Mouse (Mus musculus): ENCODE measurements around the gene Cyp17a1. TPM values are rescaled to one million over a fixed set of nuclear protein-coding genes. Genes with fewer than 3 reads are reported as not detected.

Gene Cyp17a1
- polyA plus RNA-seq, 1 experiment from 2014 or later = not detected

DNA sequence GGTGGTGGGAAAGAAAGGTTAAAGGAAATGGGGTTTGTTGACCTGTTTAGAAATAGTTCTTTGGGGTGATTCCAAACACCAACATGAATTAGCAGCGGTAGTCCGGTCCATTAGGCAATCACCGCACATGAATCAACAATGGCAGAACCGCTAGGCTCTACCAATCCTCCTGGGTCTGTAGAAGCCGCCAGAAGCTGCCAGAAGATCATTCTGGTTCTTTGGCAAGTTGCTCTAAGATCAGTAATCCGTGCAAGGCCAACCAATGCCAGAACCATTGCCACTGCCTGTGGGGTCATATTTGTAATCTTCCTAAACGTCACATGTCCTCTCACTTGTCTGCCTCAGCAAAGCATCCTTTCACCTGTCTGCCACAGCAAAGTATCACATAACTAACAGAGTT, 24.0 kb upstream of the Cyp17a1 start:
- H3K4me2 ChIP-seq = no peak overlapping the region
- no peak overlapping the region for H3K9ac ChIP-seq
- no peaks in the 10 kb centered on the region for H3K9me3 ChIP-seq
- WGBS = 86% methylated on average over 7 of the region's 7 CpGs
- no peak overlapping the region for H3K4me3 ChIP-seq
- no peak for ATAC-seq (ENCODE audit: low FRiP score, low read depth)
- peaks cover 17% of the 10 kb centered on the region; the same call in 1 of the 2 replicates for H3K36me3 ChIP-seq
- H3K4me1 ChIP-seq (replicated peaks) = no peaks in the 10 kb centered on the region
- H3K27ac ChIP-seq (replicated peaks) = no peak overlapping the region
- H3K27me3 ChIP-seq = no peaks in the 10 kb centered on the region

DNA sequence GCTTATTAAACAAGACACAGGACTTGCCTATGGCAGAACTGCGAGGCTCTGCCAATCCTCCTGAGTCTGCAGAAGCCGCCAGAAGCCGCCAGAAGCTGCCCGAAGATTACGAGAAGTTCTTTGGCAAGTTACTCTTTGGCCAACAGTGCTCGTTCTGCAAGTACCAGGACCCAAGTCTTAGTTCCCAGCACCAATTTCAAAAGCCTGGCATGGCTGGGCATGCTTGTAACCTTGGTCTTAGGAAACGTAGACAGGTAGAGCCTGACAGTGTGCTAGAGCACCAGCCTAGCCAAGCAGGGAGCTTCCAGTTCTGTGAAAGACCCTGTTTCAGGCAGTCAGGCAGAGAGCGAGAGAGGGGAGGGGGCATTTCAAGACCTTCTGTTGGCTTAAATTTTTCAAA, 23.5 kb upstream of the Cyp17a1 start:
- Histone ChIP-seq H3K9me3 (no peaks in the 10 kb centered on the region), H3K4me2 (no peak overlapping the region), H3K27ac (replicated peaks) (no peak overlapping the region), H3K27me3 (no peaks in the 10 kb centered on the region), H3K4me3 (no peak overlapping the region), H3K36me3 (peaks cover 17% of the 10 kb centered on the region; the same call in 1 of the 2 replicates), H3K9ac (no peak overlapping the region), H3K4me1 (replicated peaks) (no peaks in the 10 kb centered on the region)
- ATAC-seq (ENCODE audit: low FRiP score, low read depth) = no peak
- WGBS = 93% methylated on average over 8 of the region's 8 CpGs

DNA sequence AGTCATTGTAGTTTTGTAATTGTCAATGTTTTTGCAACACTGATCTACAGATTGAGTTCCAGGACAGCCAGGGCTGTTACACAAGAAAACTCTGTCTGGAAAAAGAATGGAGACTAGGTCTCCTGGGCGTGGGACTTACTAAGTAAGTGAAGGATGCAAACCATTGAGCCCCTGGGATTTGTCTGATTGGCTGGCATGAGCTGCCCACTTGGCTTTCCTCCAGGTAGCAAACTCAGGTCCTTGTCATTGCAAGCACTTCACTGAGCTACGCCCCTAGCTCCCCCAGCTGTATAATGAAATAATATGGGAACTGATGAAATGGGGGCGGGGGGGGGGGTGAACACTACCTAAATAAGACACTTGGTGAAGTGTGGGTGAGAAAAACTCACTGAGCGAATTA, 20.2 kb upstream of the Cyp17a1 start:
- H3K27me3 ChIP-seq = no peaks in the 10 kb centered on the region
- no peak overlapping the region for H3K27ac ChIP-seq (replicated peaks)
- no peak for ATAC-seq (ENCODE audit: low FRiP score, low read depth)
- no peaks in the 10 kb centered on the region for H3K9me3 ChIP-seq
- H3K9ac ChIP-seq = no peak overlapping the region
- WGBS = 86% methylated on average over 4 of the region's 4 CpGs
- no peak overlapping the region for H3K4me3 ChIP-seq
- no peak overlapping the region for H3K4me2 ChIP-seq
- 0 out of 2 replicates have a peak, but pooled peaks cover 6% of the 10 kb centered on the region for H3K36me3 ChIP-seq
- peaks cover 10% of the 10 kb centered on the region for H3K4me1 ChIP-seq (replicated peaks)

DNA sequence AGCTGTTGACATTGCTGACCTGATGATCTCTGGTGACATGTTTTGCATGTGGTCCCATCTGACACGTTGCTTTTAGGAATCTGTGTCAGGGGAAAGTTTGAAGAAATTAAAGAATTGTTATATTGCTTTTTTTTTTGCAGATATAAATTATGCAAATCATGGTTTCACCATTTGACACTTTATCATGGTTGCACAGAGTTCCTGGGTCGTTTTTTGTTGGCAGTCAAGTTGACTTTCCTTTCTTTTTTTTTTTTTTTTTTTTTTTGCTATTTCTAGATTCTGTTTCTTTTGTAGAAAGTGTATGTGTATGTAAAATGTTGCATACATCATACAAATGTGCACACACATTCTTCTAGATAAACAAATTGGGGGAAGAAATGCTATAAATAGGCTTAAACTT, 18.1 kb upstream of the Cyp17a1 start:
- Histone ChIP-seq H3K27me3 (no peaks in the 10 kb centered on the region), H3K4me3 (no peak overlapping the region), H3K4me1 (replicated peaks) (peaks cover 10% of the 10 kb centered on the region), H3K36me3 (0 out of 2 replicates have a peak, but pooled peaks cover 2% of the 10 kb centered on the region), H3K27ac (replicated peaks) (no peak overlapping the region), H3K9ac (no peak overlapping the region), H3K4me2 (peak overlapping the region; percentile 61), H3K9me3 (no peaks in the 10 kb centered on the region)
- ATAC-seq (ENCODE audit: low FRiP score, low read depth) = no peak
- WGBS = 71% methylated on average over 2 of the region's 2 CpGs

DNA sequence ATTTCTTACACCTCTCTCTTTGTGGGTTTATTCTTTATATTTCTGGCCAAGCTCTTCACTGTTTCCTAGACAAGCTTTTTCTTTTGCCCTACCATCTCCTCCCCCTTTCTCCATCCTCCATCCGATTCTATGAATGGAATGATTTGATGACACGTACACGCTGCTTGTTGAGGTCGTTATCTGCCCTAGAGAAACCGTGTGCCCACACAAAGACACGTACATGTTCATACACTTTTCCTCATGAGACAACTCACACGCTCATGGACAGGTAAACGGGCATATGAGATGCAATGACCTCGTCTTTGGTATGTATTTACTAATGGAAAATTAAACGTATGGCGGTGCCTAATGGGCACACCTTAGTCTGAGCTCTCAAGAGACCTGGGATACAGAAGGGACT, 17.4 kb upstream of the Cyp17a1 start:
- Histone ChIP-seq H3K4me1 (replicated peaks) (peaks cover 10% of the 10 kb centered on the region), H3K27ac (replicated peaks) (peak overlapping the region; percentile 93), H3K9ac (peak overlapping the region; percentile 84), H3K36me3 (0 out of 2 replicates have a peak, but pooled peaks cover 2% of the 10 kb centered on the region), H3K27me3 (no peaks in the 10 kb centered on the region), H3K9me3 (no peaks in the 10 kb centered on the region), H3K4me3 (peak overlapping the region; percentile 86), H3K4me2 (peak overlapping the region; percentile 61)
- 67% methylated on average over 11 of the region's 11 CpGs for WGBS
- ATAC-seq (ENCODE audit: low FRiP score, low read depth) = peak; percentile 49

DNA sequence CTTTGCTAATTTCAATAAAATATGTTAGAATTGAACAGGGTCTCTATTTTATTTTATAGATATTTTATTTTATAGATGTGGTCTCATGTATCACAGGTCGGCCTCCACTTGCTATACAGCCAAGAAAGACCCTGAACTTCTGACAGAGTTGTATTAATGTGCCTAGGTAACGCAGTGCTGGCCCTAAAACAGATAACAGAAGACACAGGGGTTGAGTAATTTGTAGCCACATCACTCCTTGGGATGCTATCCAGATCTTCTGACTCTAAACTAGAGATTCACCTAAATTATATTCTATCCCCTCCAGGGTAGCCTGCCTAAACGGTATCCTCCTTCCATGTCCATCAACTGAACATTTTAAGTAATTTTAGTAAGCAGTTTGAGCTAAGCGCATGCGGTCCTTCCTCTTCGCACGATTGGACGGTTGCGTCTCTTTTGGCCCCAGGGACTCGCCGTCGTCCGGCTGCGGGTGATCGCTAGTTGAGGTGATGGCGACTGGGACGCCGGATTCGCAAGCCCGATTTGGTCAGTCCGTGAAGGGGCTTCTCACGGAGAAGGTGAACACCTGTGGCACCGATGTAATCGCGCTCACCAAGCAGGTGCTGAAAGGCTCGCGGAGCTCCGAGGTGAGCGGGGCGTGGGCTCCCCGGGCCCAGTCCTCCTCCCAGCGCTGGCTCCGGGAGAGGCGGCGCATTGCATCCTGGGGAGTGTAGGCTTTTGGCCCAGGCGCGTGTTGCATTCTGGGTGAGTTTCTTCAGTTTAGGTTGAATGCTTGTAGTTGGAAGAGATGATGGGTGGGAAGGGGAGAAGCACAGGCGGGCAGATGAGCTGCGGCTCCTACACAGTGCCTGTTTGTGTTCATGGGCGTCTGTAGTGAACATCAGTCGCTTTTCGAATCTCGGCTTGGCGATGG, 16.7 kb upstream of the Cyp17a1 start, which contains the start of gene Borcs7:
Gene Borcs7 (plus strand): TSS at position 447 of the 913 bp plus-strand sequence.
- WGBS = 2% methylated on average over 44 of the region's 44 CpGs
- Histone ChIP-seq H3K9me3 (no peaks in the 10 kb centered on the region), H3K36me3 (0 out of 2 replicates have a peak, but pooled peaks cover 2% of the 10 kb centered on the region), H3K27me3 (no peaks in the 10 kb centered on the region), H3K4me2 (peak within 1 kb of the TSS; percentile 61), H3K9ac (peak within 1 kb of the TSS; percentile 84), H3K27ac (replicated peaks) (peak within 1 kb of the TSS; percentile 93), H3K4me3 (peak within 1 kb of the TSS; percentile 86), H3K4me1 (replicated peaks) (peaks cover 10% of the 10 kb centered on the region)
- peak; percentile 97 for ATAC-seq (ENCODE audit: low FRiP score, low read depth)

DNA sequence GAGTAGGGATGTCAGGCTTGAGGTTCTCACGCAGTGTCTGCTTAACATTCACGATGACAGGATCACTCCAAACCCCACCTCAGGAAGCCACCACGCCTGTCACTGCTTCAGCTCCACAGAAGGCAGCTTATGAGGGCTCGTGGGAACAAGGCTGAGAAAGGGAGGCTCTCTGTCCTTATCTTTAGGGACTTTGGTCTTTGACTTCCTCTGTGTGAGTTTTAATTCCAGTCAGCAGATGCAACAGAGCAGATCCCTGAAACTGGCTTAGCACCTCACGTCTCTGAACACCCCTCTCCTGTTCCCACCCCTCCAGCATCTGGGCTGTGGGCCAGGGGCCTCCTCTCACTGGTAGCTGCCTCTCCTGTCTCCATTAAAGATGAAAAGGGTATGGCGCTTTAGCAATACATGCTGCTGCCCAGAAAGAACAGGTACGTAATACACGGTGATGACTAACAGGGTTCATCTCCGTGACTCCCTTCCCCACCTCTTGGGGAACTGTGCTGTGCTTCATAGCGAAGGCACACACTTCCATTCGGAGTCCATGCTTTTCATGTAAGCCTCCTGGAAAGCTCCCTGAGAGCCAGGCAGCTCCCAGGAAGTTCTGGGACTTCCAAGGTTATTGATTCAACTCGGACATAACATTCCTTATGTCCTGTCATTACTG, 6.9 kb upstream of the Cyp17a1 start:
- WGBS = 77% methylated on average over 12 of the region's 12 CpGs
- no peak overlapping the region for H3K27ac ChIP-seq (replicated peaks)

DNA sequence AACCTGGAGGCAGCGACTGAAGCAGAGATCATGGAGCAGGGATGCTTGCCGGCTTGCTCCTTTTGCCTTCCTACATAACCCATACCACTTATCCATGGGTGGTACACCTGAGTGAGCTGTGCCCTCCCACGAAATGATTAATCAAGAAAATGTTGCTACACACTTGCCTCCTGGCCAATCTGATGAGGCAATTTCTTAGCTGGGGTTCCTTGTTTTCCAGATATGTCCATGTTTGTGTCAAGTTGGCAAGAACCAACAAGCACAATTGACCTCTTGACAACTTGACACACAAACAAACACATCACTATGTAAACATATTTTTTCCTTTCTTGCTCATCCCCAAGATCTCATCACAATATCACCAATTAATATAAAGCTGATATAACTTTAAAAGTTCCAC, 2.7 kb upstream of the Cyp17a1 start:
- no peak overlapping the region for H3K4me3 ChIP-seq
- H3K4me1 ChIP-seq (replicated peaks) = no peaks in the 10 kb centered on the region
- H3K27me3 ChIP-seq = no peaks in the 10 kb centered on the region
- ATAC-seq (ENCODE audit: low FRiP score, low read depth) = no peak
- no peaks in the 10 kb centered on the region for H3K9me3 ChIP-seq
- 88% methylated on average over 3 of the region's 3 CpGs for WGBS
- H3K36me3 ChIP-seq = no peaks in the 10 kb centered on the region
- H3K27ac ChIP-seq (replicated peaks) = no peak overlapping the region
- no peak overlapping the region for H3K9ac ChIP-seq
- H3K4me2 ChIP-seq = no peak overlapping the region

More for the DNA sequence above, 6.9 kb upstream of the Cyp17a1 start:
- Histone ChIP-seq H3K4me2 (no peak overlapping the region), H3K9ac (no peak overlapping the region), H3K27me3 (no peaks in the 10 kb centered on the region), H3K4me3 (no peak overlapping the region), H3K9me3 (no peaks in the 10 kb centered on the region), H3K36me3 (no peaks in the 10 kb centered on the region), H3K4me1 (replicated peaks) (no peaks in the 10 kb centered on the region)
- no peak for ATAC-seq (ENCODE audit: low FRiP score, low read depth)

DNA sequence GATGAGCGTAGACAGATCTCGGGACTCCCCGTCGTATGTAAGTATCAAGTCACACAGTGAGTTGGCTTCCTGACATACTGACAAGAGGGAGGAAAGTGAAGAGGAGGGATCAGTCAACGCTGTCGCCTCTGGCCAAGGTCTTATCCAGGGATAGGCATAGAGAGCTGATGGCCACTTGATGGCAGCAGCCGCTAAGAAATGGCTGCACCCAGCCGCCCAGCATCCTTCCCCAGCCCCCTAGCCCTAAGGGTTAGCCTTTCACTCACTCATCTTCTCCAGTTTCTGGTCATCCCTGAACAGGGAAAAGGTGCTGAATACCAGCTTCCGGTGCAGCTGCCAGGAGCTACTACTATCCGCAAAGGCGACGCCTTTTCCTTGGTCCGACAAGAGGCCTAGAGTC, 2.3 kb downstream of the Cyp17a1 start:
- Histone ChIP-seq H3K27ac (replicated peaks) (no peak overlapping the region), H3K36me3 (no peaks in the 10 kb centered on the region), H3K4me3 (no peak overlapping the region), H3K4me1 (replicated peaks) (no peaks in the 10 kb centered on the region), H3K27me3 (no peaks in the 10 kb centered on the region), H3K4me2 (no peak overlapping the region), H3K9me3 (no peaks in the 10 kb centered on the region), H3K9ac (no peak overlapping the region)
- peak; percentile 84; the same call in 1 of the 2 replicates for ATAC-seq (ENCODE audit: low FRiP score, low read depth)
- WGBS = 35% methylated on average over 13 of the region's 13 CpGs

DNA sequence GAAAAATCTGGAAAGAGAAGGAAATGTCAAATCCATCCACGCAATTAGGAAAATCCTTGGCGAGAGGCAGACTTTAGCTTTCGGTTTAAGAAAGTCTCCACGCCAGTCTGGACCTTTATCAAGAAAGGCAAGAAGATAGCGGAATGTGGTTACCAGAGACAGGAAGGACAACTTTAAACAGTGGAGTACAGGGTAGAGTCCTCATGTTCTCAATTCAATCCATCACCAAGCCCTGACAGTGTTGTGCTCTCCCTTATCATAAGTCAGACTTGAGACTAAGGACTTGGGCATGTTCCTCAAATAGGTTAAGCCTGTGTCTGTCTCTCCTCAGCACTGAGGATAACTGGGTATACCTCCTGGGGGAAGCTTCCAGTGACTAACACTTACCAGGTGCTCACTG, 3.2 kb downstream of the Cyp17a1 start:
- no peaks in the 10 kb centered on the region for H3K9me3 ChIP-seq
- ATAC-seq (ENCODE audit: low FRiP score, low read depth) = no peak
- H3K27ac ChIP-seq (replicated peaks) = no peak overlapping the region
- no peaks in the 10 kb centered on the region for H3K4me1 ChIP-seq (replicated peaks)
- 91% methylated on average over 5 of the region's 5 CpGs for WGBS
- no peak overlapping the region for H3K9ac ChIP-seq
- H3K36me3 ChIP-seq = no peaks in the 10 kb centered on the region
- no peak overlapping the region for H3K4me3 ChIP-seq
- no peak overlapping the region for H3K4me2 ChIP-seq
- H3K27me3 ChIP-seq = no peaks in the 10 kb centered on the region

DNA sequence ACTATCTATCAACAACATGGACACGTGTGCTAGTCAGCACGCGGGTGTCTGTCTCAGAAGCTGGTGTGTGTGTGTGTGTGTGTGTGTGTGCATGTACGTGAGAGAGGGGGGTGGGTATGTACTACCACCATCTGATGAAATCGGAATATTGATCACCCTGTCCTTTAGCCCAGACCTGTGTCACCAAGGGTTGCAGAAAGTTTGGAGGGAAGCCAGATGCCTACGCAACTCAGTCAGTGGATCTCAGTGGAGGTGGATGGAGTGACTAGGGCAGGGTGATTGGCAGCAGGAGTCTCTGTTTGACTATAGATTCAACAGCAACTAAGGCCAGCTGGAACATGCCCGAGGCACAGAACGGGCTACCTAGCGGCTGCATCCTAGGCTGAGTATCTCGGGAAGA, 4.7 kb downstream of the Cyp17a1 start:
- no peak overlapping the region for H3K4me3 ChIP-seq
- H3K9me3 ChIP-seq = no peaks in the 10 kb centered on the region
- H3K27ac ChIP-seq (replicated peaks) = no peak overlapping the region
- no peaks in the 10 kb centered on the region for H3K4me1 ChIP-seq (replicated peaks)
- no peak for ATAC-seq (ENCODE audit: low FRiP score, low read depth)
- no peak overlapping the region for H3K9ac ChIP-seq
- no peaks in the 10 kb centered on the region for H3K27me3 ChIP-seq
- 90% methylated on average over 10 of the region's 10 CpGs for WGBS
- H3K36me3 ChIP-seq = no peaks in the 10 kb centered on the region
- no peak overlapping the region for H3K4me2 ChIP-seq

DNA sequence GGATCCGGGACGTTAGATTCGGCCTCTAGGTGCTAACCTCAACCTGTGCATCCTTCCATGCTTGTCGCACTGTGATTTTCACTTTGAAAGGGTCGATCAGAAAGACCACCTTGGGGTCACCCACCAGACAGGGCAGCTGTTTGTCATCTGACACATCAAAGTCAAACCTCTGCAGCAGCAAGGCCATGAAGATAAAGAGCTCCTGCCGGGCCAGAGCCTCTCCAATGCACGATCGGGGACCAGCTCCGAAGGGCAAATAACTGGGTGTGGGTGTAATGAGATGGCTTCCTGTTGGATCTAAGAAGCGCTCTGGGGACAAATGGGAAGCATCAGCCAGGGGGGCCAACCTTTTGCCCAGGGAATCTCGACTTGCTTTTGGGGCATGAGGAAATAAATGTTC, 5.7 kb downstream of the Cyp17a1 start:
- WGBS = 70% methylated on average over 11 of the region's 11 CpGs
- no peaks in the 10 kb centered on the region for H3K4me1 ChIP-seq (replicated peaks)
- no peak for ATAC-seq (ENCODE audit: low FRiP score, low read depth)

More for the DNA sequence above, 5.7 kb downstream of the Cyp17a1 start:
- H3K4me2 ChIP-seq = no peak overlapping the region
- H3K9me3 ChIP-seq = no peaks in the 10 kb centered on the region
- H3K27ac ChIP-seq (replicated peaks) = no peak overlapping the region
- H3K9ac ChIP-seq = no peak overlapping the region
- H3K27me3 ChIP-seq = no peaks in the 10 kb centered on the region
- H3K36me3 ChIP-seq = no peaks in the 10 kb centered on the region
- H3K4me3 ChIP-seq = no peak overlapping the region
